Mouse (Mus musculus) limb, embryonic 14.5 days (tissue): ENCODE measurements at regions not wholly inside any gene's neighbourhood (a gene's known extent, or its start where the extent isn't known, plus 50 kb on each side); places are given as distances from the start of the nearest gene placed in this dataset.

Experiments used
- ATAC-seq: fragments of 200-750 bp; cut with Nextera tagmentation; 2 replicates; pipeline ENCODE4 v1.8.0; 2017; ENCODE audit warnings: low read depth, moderate number of reproducible peaks, moderate TSS enrichment; ENCODE audit not compliant: low FRiP score
- DNase-seq: peaks from one replicate; pipeline ENCODE4 v3.0.0-alpha.2; 2015; ENCODE audit warnings: low spot score
- H3K27ac ChIP-seq: fragments of 300-500 bp; sonication (generic); replicated peaks from 2 replicates; pipeline ENCODE4 v1.5.1; 2014; ENCODE audit warnings: low read depth, mild to moderate bottlenecking, low read length, moderate library complexity, mixed read lengths
- H3K27me3 ChIP-seq: fragments of 300-500 bp; sonication (generic); 2 replicates; pipeline ENCODE4 v1.6.1; 2014; ENCODE audit warnings: low read length, mixed read lengths; ENCODE audit not compliant: control insufficient read depth, insufficient read depth
- H3K36me3 ChIP-seq: fragments of 300-500 bp; sonication (generic); 2 replicates; pipeline ENCODE4 v1.6.1; 2014; ENCODE audit warnings: mild to moderate bottlenecking, low read length, moderate library complexity, mixed read lengths; ENCODE audit not compliant: control insufficient read depth, insufficient read depth
- H3K4me1 ChIP-seq: fragments of 300-500 bp; sonication (generic); 2 replicates; pipeline ENCODE4 v1.6.1; 2014; ENCODE audit warnings: antibody characterized with exemption, low read length, mixed read lengths; ENCODE audit not compliant: control insufficient read depth, insufficient read depth
- H3K4me2 ChIP-seq: fragments of 300-500 bp; sonication (generic); replicated peaks from 2 replicates; pipeline ENCODE4 v1.6.1; 2014; ENCODE audit warnings: low read depth, mild to moderate bottlenecking, low read length, moderate library complexity; ENCODE audit not compliant: severe bottlenecking
- H3K4me3 ChIP-seq: fragments of 300-500 bp; sonication (generic); replicated peaks from 2 replicates; pipeline ENCODE4 v1.5.1; 2014; ENCODE audit warnings: low read length
- H3K9ac ChIP-seq: fragments of 300-500 bp; sonication (generic); 2 replicates; pipeline ENCODE4 v1.6.1; 2014; ENCODE audit warnings: mild to moderate bottlenecking, low read depth, low read length, moderate library complexity; ENCODE audit not compliant: severe bottlenecking
- H3K9me3 ChIP-seq: fragments of 300-500 bp; sonication (generic); 2 replicates; pipeline ENCODE4 v1.6.1; 2016; ENCODE audit warnings: low read length; ENCODE audit not compliant: control insufficient read depth
- POLR2A ChIP-seq: fragments of 200-500 bp; IDR thresholded peaks from 2 replicates; pipeline ENCODE4 v1.8.0; 2012; ENCODE audit warnings: inconsistent platforms, mild to moderate bottlenecking, moderate library complexity, borderline replicate concordance; ENCODE audit not compliant: insufficient read depth, insufficient read length; ENCODE audit errors: extremely low read depth
- WGBS: fragments of 180-500 bp; shearing (Covaris S2); extraction: QIAGEN DNeasy Blood & Tissue Kit; methylation state at CpG from one replicate; pipeline ENCODE4 v1.1.7; 2014; 5-methylcytosine and 5-hydroxymethylcytosine counted together

DNA sequence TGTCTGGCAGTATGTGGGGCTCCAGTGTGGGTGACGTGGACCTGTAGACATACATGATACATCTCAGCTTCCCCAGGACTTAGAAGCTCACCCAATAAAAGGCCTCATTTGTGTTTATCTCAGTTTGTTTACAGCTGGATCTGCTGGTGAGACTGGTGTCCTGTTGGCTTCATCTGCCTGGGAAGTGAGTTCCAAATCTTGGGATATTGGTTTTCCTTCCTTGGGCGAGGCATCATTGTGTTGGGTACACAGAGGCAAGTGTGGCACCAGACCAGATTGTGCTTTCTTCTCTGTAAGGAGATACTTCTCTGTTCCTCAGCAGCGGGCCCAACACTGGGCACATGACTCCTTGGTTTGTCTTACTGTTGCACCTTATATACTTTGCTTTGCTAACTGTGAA is 70.9 kb upstream of the Phlpp1 start:
- WGBS, result 81% methylated on average over 3 of the region's 3 CpGs
- no peak for ATAC-seq
- no peak overlapping the region for H3K9ac ChIP-seq

GRCm38 (mm10) chr1:106102537-106102936 is 69.0 kb upstream of the Phlpp1 start:
- ATAC-seq, result no peak
- no peaks in the 10 kb centered on the region for H3K4me1 ChIP-seq
- H3K27ac ChIP-seq, result no peak overlapping the region
- no peak overlapping the region for H3K4me3 ChIP-seq
- H3K27me3 ChIP-seq, result no peaks in the 10 kb centered on the region
- no peak for TF ChIP-seq POLR2A
- H3K9me3 ChIP-seq, result no peaks in the 10 kb centered on the region
- H3K4me2 ChIP-seq, result no peak overlapping the region
- no peak overlapping the region for H3K9ac ChIP-seq
- no peak for DNase-seq
- WGBS, result 74% methylated on average over 5 of the region's 5 CpGs
- H3K36me3 ChIP-seq, result no peaks in the 10 kb centered on the region

More for the DNA sequence above, 70.9 kb upstream of the Phlpp1 start:
- Histone ChIP-seq H3K4me3 (no peak overlapping the region), H3K9me3 (no peaks in the 10 kb centered on the region), H3K27ac (no peak overlapping the region), H3K36me3 (no peaks in the 10 kb centered on the region), H3K27me3 (no peaks in the 10 kb centered on the region), H3K4me2 (no peak overlapping the region), H3K4me1 (no peaks in the 10 kb centered on the region)
- DNase-seq, result no peak
- no peak for TF ChIP-seq POLR2A

DNA sequence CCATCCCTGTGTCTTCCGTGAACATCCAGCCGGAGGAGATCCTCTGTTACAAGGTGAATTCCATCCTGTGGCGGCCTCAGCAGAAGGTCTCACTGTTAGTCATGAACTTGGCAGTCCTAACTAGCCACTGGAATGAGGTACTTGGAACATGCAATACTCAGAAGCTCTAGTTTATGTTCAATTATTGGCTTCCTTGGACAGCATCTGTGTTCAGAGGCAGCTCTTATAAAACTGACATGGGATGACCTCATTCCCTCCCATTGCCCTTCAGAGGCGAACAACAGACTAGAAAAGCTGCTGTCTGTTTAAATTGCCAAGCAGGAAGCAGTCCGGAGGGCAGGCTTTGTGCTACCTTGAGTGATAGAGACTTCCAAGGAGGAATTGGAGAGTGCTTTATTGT is 62.5 kb upstream of the Phlpp1 start:
- no peak for ATAC-seq
- H3K4me3 ChIP-seq, result no peak overlapping the region

More for the DNA sequence above, 62.5 kb upstream of the Phlpp1 start:
- no peaks in the 10 kb centered on the region for H3K4me1 ChIP-seq
- 61% methylated on average over 5 of the region's 5 CpGs for WGBS
- H3K27ac ChIP-seq, result no peak overlapping the region
- H3K4me2 ChIP-seq, result no peak overlapping the region
- H3K36me3 ChIP-seq, result no peaks in the 10 kb centered on the region
- DNase-seq, result no peak
- H3K9ac ChIP-seq, result no peak overlapping the region
- TF ChIP-seq POLR2A, result no peak
- no peaks in the 10 kb centered on the region for H3K9me3 ChIP-seq
- H3K27me3 ChIP-seq, result no peaks in the 10 kb centered on the region
